ENCODE assay signal across 10 mouse cellular contexts in the genomic region with DNA sequence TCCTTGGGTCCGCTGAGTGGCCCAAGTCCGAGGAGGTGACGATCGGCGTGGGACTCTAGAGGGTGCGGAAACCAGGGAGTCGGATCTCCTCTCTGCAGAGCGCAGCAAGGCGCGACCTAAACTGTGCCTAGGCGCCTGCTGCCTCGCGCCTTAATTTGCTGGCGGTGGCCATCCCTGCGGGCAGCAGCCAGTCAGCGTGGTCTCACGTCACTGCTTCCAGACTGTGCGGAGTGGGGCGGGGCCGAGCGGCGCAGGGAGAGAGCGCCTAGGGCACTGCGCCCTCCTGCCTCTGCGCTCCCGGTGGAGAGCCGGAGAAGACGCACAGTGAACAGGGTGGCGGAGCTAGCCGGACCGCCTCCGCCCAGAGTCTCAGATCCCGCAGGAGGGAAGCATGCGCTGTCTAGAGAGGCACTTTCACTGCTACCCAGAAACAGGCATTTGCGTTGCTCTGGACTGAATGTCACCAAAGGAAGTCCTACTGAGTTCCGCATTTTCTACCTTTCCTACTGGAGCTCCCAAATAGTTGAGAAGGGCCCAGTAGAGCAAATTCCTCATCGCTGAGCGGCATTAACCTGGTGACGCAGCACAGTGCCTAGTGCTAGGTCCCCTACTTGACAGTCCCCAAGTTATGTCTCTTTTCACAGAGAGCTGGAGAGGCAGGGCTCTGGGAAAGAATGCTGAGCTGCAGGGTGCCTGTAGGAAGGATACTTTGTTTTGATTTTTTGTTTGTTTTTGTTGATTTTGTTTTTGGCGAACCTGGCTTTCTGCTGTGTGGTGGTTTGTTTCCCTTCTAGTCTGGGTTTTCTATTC. TPM values are rescaled to one million over a fixed set of nuclear protein-coding genes. Genes with fewer than 3 reads are reported as not detected.
DNase-seq lines count a peak whose midpoint lies in the region; ATAC-seq and TF ChIP-seq lines count a peak whose summit lies in the region.
"Had no signal": no experiment of that assay in that cellular context is flagged by ENCODE, and none has a peak within 500 bp of the region (broad histone marks: within the 10 kb centered on the region; RNA-seq: fewer than 3 reads in every experiment).

TSS of gene Tbx20 (minus strand) at position 144 of the 810 bp plus-strand sequence.

- intact Hi-C loops in left cerebral cortex, postnatal 4 days (cut with DNase I), result loop anchor here (10.0 kb wide), 1 partner anchor 250 kb away; no protein-coding TSS in a partner anchor

- H3K4me2 ChIP-seq in hindbrain, embryonic 11.5 days (replicated peaks; ENCODE audit: low read depth, low read length), result peak within 1 kb of the TSS; percentile 39
- peak within 1 kb of the TSS; percentile 44 for H3K4me2 ChIP-seq in liver, embryonic 12.5 days
- peak within 1 kb of the TSS; percentile 43 for H3K4me2 ChIP-seq in stomach, postnatal 0 days (replicated peaks; ENCODE audit: low read depth)

- H3K27me3 ChIP-seq in forebrain, embryonic 10.5 days (ENCODE audit: poor library complexity, severe bottlenecking), result peaks cover 100% of the 10 kb centered on the region
- H3K27me3 ChIP-seq in hindbrain, embryonic 11.5 days (ENCODE audit: control insufficient read depth, insufficient read depth, low read length), result peaks cover 92% of the 10 kb centered on the region
- H3K27me3 ChIP-seq in liver, embryonic 12.5 days (replicated peaks), result peaks cover 99% of the 10 kb centered on the region
- peaks cover 40% of the 10 kb centered on the region for H3K27me3 ChIP-seq in stomach, postnatal 0 days (ENCODE audit: control insufficient read depth, insufficient read depth, low read length)

- 0 out of 2 replicates have a peak within 1 kb of the TSS, but pooled peaks have one; percentile 7 for H3K9ac ChIP-seq in hindbrain, embryonic 11.5 days (ENCODE audit: low read depth, low read length)
- H3K9ac ChIP-seq in liver, embryonic 12.5 days, result peak within 1 kb of the TSS; percentile 37; the same call in 1 of the 2 replicates
- no peak within 1 kb of the TSS for H3K9ac ChIP-seq in stomach, postnatal 0 days (ENCODE audit: low read length)

- peak; percentile 94 for ATAC-seq in hindbrain, embryonic 11.5 days (ENCODE audit: low FRiP score)
- peak; percentile 80 for ATAC-seq in liver, embryonic 12.5 days
- peak; percentile 82 for ATAC-seq in stomach, postnatal 0 days (ENCODE audit: low FRiP score, low TSS enrichment)
- no peak for ATAC-seq in monocyte, adult 5-6 weeks (replicated peaks; ENCODE audit: insufficient number of reproducible peaks, low FRiP score, low TSS enrichment, poor library complexity, severe bottlenecking)

- peak; percentile 18 for DNase-seq in left cerebral cortex, postnatal 4 days
- no peak for DNase-seq in left cerebral cortex, adult 8-10 months (ENCODE audit: low spot score in 2 of 2)
- peak; percentile 81 for DNase-seq in forebrain, embryonic 10.5 days (ENCODE audit: extremely low spot score, low spot score)
- peak; percentile 83 for DNase-seq in hindbrain, embryonic 11.5 days (ENCODE audit: low spot score)
- DNase-seq in stomach, postnatal 0 days (ENCODE audit: low spot score), result peak; percentile 44
- DNase-seq in spleen, adult 18-20 months, result no peak

- peaks cover 48% of the 10 kb centered on the region for H3K4me1 ChIP-seq in forebrain, embryonic 10.5 days
- H3K4me1 ChIP-seq in hindbrain, embryonic 11.5 days (replicated peaks; ENCODE audit: control insufficient read depth, insufficient read depth, low read length), result peaks cover 12% of the 10 kb centered on the region
- no peaks in the 10 kb centered on the region; the same call in 1 of the 2 replicates for H3K4me1 ChIP-seq in liver, embryonic 12.5 days
- H3K4me1 ChIP-seq in stomach, postnatal 0 days (replicated peaks; ENCODE audit: control insufficient read depth, insufficient read depth), result no peaks in the 10 kb centered on the region

- no peaks in the 10 kb centered on the region for H3K9me3 ChIP-seq in forebrain, embryonic 10.5 days
- H3K9me3 ChIP-seq in hindbrain, embryonic 11.5 days (ENCODE audit: control insufficient read depth, low read length), result no peaks in the 10 kb centered on the region
- H3K9me3 ChIP-seq in liver, embryonic 12.5 days (replicated peaks), result no peaks in the 10 kb centered on the region
- no peaks in the 10 kb centered on the region for H3K9me3 ChIP-seq in stomach, postnatal 0 days (ENCODE audit: control insufficient read depth, low read length)

- TF ChIP-seq EP300 in stomach, postnatal 0 days (optimal IDR thresholded peaks at IDR 0.05), result no peak

- H3K36me3 ChIP-seq in forebrain, embryonic 10.5 days (replicated peaks), result no peaks in the 10 kb centered on the region
- no peaks in the 10 kb centered on the region for H3K36me3 ChIP-seq in hindbrain, embryonic 11.5 days (ENCODE audit: control insufficient read depth, insufficient read depth, low read length)
- no peaks in the 10 kb centered on the region for H3K36me3 ChIP-seq in liver, embryonic 12.5 days
- H3K36me3 ChIP-seq in stomach, postnatal 0 days (ENCODE audit: control insufficient read depth, insufficient read depth, low read length), result no peaks in the 10 kb centered on the region

- no peak for TF ChIP-seq CTCF in stomach, postnatal 0 days (IDR thresholded peaks at IDR 0.05; ENCODE audit: low read depth)

- under 1% methylated on average over 40 of the region's 40 CpGs for WGBS in forebrain, embryonic 10.5 days
- under 1% methylated on average over 40 of the region's 40 CpGs for WGBS in hindbrain, embryonic 11.5 days
- WGBS in liver, embryonic 12.5 days (ENCODE audit: insufficient replicate concordance), result under 1% methylated on average over 40 of the region's 40 CpGs
- 1% methylated on average over 36 of the region's 40 CpGs for WGBS in stomach, postnatal 0 days

- H3K4me3 ChIP-seq in forebrain, embryonic 10.5 days, result peak within 1 kb of the TSS; percentile 50
- peak within 1 kb of the TSS; percentile 33 for H3K4me3 ChIP-seq in hindbrain, embryonic 11.5 days (ENCODE audit: low read depth, low read length)
- peak within 1 kb of the TSS; percentile 39 for H3K4me3 ChIP-seq in liver, embryonic 12.5 days
- peak within 1 kb of the TSS; percentile 25 for H3K4me3 ChIP-seq in stomach, postnatal 0 days (ENCODE audit: low read depth, low read length)

- peak within 1 kb of the TSS; percentile 15; the same call in 1 of the 2 replicates for H3K27ac ChIP-seq in forebrain, embryonic 10.5 days
- H3K27ac ChIP-seq in hindbrain, embryonic 11.5 days (ENCODE audit: low read depth, low read length), result no peak within 1 kb of the TSS
- H3K27ac ChIP-seq in liver, embryonic 12.5 days, result no peak within 1 kb of the TSS
- H3K27ac ChIP-seq in stomach, postnatal 0 days (replicated peaks), result no peak within 1 kb of the TSS

RNA-seq across cellular contexts. Expression of gene Tbx20, which starts in this region (rescaled TPM):
- not detected for total RNA-seq in left cerebral cortex, postnatal 4 days (2021)
- under 1 TPM in 1 of 4 experiments, not detected in 3; 0.02 TPM for total RNA-seq in left cerebral cortex, adult 8-10 months (2022)
- polyA plus RNA-seq in forebrain, embryonic 10.5 days (2016; fragmentation: Nextera tagmentation; extraction: Ambion mirVana), result 0.25 and 0.34 TPM in 2 replicates
- polyA plus RNA-seq in hindbrain, embryonic 11.5 days (2014; fragmentation: Nextera tagmentation; extraction: Ambion mirVana), result 1.7 and 4.3 TPM in 2 replicates
- 1.8 and 1.9 TPM in 2 replicates for polyA plus RNA-seq in liver, embryonic 12.5 days (2016; fragmentation: Nextera tagmentation; extraction: Ambion mirVana)
- 0.08 TPM in 1 of 2 replicates, not detected in the other for polyA plus RNA-seq in stomach, postnatal 0 days (2015; fragmentation: Nextera tagmentation; extraction: Ambion mirVana)
- 0.11 TPM in 1 of 3 replicates, not detected in the others for total RNA-seq in monocyte, adult 5-6 weeks (2017)
- polyA plus RNA-seq: C2C12; gonadal fat pad, adult 2 months had no signal

Comparison
In these comparisons a context has a peak if more than half of its experiments do, and no peak if none do; other contexts are left out.
1. Peak in DNase-seq in left cerebral cortex, postnatal 4 days; RNA of the gene not detected or under 1 TPM.
2. Peak in DNase-seq, H3K4me3 ChIP-seq and H3K27ac ChIP-seq in forebrain, embryonic 10.5 days; RNA of the gene not detected or under 1 TPM.
3. Peak in DNase-seq, ATAC-seq, H3K4me3 ChIP-seq and H3K4me2 ChIP-seq in stomach, postnatal 0 days; RNA of the gene not detected or under 1 TPM.